Mouse (Mus musculus): Measurements from ENCODE around the gene Pxn.

Gene Pxn

GRCm38 (mm10) chr5:115529742-115530446 is 23.4 kb downstream of the Pxn start:
- no peak for DNase-seq

GRCm38 (mm10) chr5:115530447-115530809 is 24.0 kb downstream of the Pxn start:
- no peak for DNase-seq

DNA sequence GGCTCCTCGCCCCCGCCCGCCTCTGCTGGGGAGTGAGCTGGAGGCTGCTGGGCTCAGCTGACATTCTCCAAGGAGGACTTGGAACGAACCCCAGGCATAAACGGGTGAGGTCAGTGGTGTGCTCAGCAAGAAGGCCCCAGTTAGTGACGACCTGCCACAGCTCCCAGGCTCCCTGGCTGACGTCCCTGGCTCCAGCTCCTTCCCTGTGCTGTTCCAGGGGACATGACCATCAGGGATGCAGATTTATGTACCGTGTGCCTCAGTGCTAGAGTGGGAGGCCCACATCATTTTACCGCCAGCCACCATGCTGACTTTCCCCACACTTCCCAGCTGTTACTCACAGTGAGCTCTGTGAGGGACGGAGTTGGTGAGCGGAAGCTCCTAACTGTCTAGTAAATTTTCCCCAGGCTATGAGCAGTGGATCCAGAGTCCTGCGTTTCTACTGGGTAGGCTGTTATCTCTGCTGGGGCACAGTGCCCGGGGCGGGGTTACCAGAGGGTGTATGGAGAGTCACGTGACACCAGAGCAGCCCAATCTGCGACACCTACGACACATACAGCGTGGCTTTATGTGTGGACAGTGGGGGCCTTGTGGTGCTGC is 25.3 kb downstream of the Pxn start:
- DNase-seq: peak; percentile 48

- DNase-seq: no peak
Observed at GRCm38 (mm10) chr5:115534290-115534731, 27.8 kb downstream of the Pxn start.

DNA sequence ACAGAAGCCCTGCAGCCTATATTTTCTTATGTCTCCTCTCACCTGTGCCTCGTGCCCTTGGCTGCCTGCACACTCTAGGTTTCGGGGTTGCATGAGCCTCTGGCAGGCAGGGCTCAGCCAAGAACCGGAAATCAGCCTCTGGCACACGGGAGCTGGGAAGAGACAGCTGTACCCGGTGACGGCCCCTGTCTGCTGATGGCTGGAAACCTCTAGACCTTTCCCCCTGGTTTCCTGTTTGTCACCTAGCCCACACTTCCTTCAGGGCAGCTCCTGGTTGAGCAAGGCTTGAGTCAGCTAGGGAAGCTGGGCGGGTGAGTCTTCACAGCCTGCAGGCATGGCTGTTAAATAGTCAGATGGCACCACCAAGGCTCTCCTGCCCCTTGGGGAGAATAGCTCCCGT is 28.4 kb downstream of the Pxn start:
- no peak for DNase-seq

DNA sequence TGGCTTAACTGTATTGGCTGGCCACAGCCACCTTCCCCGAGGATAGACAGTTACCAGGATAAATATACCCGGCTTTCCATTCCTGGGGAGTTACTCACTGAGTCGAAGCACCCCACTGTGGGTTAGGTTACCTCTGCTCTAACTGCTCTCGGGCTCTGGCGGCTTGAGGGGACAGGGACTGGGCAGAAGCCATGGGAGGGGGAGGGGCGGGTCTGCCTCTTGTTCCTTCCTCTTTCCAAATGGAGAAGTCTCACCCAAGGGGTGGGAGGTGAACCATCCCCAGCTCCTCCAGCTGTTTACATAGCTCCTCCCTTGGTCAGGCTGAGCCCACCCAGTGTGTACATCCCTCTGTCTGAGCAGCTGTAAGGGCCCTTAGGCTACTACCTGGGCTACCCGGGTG is 29.2 kb downstream of the Pxn start:
- peak; percentile 31 for DNase-seq

- DNase-seq: no peak
Observed at GRCm38 (mm10) chr5:115538017-115538692, 31.7 kb downstream of the Pxn start.

- DNase-seq: peak; percentile 94
Observed at GRCm38 (mm10) chr5:115538693-115539043, 32.2 kb downstream of the Pxn start.

DNA sequence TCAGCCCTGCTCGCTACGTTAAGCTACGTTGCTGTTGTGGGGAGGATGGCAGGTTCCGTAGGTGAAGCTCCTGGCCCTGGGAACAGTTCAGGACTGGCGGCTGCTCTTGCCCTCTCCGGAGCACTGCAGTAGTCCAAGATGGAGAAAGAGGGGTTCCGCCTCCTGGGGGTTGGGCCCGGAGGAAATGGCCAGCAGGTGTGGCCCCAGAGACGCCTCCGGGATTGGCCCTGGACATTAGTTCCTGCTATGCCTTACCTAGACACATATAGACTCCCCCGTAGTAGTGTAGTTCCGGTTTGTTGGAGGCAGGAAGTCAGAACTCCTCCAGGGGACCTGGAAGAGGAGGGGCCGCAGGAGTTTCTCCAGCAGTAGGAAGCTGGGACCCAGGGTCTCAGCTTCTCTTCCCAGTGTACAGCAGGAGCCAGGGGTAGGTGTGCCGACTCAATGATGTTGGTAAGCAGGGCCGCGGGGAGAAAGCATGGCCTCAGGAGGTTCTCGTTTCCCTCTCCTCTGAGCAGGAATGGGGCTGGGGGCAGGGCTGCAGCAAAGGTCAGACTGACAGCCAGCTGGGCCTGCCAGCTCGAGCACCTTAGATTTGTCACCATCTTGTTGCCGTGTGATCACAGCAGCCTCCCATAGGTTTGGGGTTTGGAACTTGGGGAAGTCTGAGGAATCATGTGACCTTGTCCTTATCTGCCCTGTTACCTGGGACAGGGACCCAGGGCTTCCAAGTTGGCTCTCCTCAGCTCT is 36.3 kb downstream of the Pxn start:
- DNase-seq: no peak

- DNase-seq: peak; percentile 55
Observed at GRCm38 (mm10) chr5:115543509-115544253, 37.2 kb downstream of the Pxn start.

DNA sequence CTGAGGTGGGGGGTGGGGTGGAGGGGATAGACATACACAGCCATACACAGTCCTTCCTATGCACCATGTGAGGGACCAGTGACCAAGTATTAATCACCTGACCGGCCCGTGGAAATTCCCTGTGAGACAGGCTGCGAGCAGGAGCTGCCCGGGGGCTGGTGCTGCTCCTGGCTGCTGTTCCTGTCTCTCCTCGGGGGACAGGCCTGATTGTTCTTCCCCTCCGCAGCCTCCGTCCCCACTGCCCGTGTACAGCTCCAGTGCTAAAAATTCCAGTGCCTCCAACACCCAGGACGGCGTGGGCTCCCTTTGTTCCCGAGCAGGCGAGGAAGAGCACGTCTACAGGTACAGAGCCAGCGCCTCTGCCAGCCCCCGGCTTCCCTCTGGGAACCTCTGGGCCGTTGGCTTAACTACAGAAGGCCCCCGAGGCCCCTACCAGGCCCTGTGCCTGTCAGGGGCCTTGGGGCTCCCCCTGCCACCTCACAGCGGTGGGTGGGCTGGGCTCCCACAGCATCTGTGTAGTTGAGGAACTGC is 38.2 kb downstream of the Pxn start:
- no peak for DNase-seq

- no peak for DNase-seq
Observed at GRCm38 (mm10) chr5:115545636-115546035, 39.2 kb downstream of the Pxn start.

DNA sequence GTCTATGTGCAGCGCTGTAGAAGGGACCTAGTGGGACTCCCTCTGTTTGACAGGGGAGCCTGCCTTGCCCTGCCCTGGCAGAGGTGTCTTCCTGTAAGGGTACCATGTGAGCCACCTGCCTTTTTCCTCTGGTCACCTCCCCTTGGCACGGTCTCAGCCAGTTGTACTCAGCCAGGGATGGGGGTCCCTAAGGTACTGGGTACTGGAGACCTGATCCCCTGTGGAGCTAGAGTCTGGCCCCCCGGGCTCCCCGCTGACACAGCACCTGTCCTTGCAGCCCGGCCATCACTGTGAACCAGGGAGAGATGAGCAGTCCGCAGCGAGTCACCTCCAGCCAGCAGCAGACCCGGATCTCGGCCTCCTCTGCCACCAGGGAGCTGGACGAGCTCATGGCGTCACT is 40.1 kb downstream of the Pxn start:
- no peak for DNase-seq

DNA sequence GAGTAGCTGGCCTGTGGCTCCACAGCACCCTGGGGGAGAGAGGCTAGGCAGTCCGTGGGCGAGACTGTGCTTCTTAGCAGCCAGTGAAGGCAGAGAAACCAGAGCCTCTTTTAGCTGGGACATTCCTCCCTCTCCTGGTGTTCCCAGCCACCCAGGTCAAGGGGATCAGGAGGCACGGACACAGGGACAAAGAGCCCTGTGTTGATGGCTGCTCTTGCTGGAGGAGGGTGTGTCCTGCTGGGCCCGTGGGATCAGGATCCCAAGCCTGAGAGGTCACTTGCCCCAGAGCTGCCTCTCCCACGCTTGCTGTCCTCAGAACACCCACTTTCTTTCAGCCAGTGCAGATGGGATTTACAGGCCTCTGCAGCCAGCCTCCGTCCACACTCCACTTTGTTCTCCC is 40.5 kb downstream of the Pxn start:
- DNase-seq: no peak

DNA sequence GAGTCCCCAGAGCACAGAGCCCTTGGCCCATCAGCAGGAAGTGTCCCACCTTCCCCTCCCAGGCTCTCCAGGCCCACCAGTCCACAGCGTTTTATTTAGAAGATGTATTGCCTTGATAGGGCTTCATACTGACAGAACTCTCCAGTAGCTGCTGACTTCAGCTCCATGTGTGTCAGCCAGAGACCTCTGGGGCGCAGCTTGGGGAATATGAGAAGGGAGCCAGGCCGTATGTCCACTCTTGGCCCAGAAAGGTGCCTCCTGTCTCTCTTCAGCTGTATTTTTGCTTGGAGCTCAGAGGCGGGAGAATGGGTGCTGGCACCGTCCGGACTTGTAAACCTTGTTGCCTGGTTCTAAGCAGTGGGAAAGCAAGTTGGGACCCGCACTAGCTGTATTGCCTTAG is 40.9 kb downstream of the Pxn start:
- DNase-seq: no peak

DNA sequence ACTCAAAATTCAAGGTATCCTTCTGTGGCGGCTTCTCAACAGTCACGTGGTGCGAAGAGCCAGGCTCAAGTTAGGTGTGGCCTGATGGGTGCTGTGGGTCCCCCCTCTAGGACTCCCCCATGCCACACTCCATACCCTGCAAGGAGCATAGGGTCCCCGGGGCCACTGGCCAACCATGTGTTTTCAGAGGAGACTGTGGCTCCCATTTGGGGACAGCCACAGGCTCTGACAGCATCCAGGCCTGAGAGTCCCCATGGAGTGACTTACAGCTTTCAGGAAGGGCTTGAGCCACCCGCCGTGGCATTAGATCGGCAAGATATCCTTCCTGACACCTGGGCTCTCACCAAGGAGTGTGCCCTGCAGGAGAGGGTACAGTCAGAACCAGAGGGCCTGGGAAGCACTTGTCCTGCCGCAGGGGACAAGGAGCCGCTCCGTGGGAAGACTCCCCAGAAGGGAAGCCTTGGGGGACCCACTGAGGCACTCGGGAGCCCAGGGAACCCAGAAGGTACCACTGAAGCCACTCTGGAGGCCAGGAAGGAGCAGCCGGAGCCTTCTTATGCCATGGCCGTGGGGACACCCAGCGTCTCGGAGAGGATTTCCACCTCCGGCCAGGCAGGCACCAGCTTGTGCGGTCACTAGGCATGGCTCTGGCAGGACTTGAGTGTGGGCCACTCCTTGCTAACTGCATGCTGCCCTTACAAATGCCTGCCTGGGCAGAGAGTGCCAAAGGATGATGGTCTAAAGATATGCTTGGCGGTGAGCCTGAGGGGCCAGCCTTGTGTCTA is 42.2 kb downstream of the Pxn start:
- no peak for DNase-seq

DNA sequence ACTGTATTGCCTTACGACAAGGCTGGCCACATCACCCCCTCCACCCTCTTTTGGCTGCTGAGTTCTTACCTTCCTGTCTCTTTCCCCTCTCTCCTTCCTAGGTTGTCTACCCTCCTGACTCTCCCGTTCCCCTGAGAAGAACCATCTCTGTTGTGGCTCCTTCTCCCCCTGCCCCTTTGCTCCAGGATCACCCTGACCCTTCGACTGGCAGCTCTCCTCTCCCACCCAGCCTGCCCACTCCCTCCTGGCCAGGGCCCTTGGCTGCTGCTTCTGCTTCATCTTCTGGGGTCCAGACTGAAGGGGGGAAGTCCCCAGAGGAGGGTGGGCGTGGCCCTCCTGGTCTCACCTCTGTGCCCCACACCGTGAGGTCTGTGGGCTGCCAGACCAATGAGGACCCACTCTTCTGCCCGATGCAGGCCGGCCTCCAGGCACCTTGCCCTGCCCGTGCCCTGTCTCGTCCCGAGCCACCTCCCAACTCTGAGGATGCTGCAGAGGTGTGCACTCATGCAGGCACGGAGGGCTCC is 44.1 kb downstream of the Pxn start:
- no peak for DNase-seq

GRCm38 (mm10) chr5:115551386-115551785 is 44.9 kb downstream of the Pxn start:
- DNase-seq: no peak

DNA sequence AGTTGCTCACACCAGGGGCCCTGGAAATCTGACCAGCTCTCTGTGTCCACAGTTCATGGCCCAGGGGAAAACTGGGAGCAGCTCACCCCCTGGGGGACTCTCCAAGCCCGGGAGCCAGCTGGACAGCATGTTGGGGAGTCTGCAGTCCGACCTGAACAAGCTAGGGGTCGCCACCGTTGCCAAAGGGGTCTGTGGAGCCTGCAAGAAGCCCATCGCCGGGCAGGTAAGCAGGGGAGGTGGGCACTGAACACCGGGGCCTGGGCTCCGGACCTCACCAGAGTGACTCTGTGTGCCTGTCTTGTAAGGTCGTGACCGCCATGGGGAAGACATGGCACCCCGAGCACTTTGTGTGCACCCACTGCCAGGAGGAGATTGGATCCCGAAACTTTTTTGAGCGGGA is 45.3 kb downstream of the Pxn start:
- DNase-seq: no peak

- no peak for DNase-seq
Observed at GRCm38 (mm10) chr5:115553801-115554420, 47.4 kb downstream of the Pxn start.
